Mouse (Mus musculus) kidney, adult 2 months (tissue): ENCODE results near the gene Ptpra.

Experiments used
- CTCF ChIP-seq: fragments of 200-500 bp; conservative IDR thresholded peaks from 2 replicates; pipeline ENCODE4 v1.5.1; 2011; ENCODE audit warnings: low read depth, mild to moderate bottlenecking, control low read depth, low read length, moderate library complexity, mixed read lengths; ENCODE audit not compliant: insufficient read depth, insufficient read length
- POLR2A ChIP-seq: fragments of 200-500 bp; IDR thresholded peaks from one replicate; pipeline ENCODE4 v1.6.1; 2011; ENCODE audit warnings: low read depth, low read length, control low read depth

GRCm38 (mm10) chr2:130538876-130539546, 88.9 kb downstream of the Ptpra start:
- TF ChIP-seq POLR2A (no peak), CTCF (no peak)
